ENCODE assay signal across 8 mouse cellular contexts in the genomic region with DNA sequence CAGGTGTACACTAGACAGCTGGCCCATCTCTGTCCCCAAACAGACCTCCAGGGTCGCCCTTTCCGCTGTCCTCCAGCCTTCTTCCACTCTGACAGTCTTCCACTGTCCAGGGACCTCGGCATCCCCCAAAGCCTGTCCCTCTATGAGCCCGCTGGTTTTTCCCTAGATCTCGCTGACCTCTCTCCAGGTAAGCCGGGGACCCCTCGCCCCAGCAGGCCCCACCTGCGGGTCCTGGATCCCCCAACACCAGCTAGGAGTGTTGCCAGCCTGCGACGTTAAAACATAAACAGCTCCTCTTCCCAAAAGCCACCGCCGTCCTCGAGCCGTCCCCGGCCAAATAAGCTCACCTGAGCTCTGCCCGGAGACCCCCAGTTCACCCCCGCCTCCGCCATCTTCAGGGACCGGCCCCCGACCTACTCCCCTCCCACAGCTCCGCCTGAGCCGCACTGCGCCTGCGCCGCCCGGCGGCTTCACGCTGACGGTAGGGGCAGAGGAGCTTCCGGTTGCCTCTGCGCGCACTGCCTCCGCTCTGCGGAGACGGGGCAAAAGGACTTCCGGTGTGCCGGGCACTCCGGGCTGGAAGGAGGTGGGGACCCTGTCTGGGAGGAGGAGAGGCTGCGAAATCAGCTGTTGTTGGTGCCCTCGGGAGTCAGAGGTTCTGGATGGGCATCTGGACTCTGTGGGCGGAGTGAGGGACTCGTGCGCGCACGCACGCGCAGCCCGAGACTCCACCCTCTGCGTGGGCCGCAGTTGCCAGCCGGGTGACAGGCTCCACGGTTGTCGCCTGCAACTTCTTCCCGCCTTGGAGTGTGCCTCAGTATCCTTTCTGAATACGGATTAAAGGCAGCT. TPM values are rescaled to one million over a fixed set of nuclear protein-coding genes. Genes with fewer than 3 reads are reported as not detected.
DNase-seq lines count a peak whose midpoint lies in the region; ATAC-seq lines count a peak whose summit lies in the region.

No protein-coding gene starts in this region.

- peak; percentile 96 for DNase-seq in NIH3T3 (ENCODE audit: low read depth)
- peak; percentile 96 to 98 for DNase-seq in cerebellum, postnatal 10 days
- DNase-seq in frontal cortex, postnatal 14 days (ENCODE audit: low spot score in 2 of 2), result peak; percentile 84 to 88
- DNase-seq in layer of hippocampus, postnatal 25 days (ENCODE audit: extremely low spot score in 1 of 2, low spot score in 1 of 2), result peak; percentile 87 to 96
- DNase-seq in lung, postnatal 25 days (ENCODE audit: low spot score), result peak; percentile 95
- DNase-seq in retina, embryonic 14.5 days (ENCODE audit: low spot score), result peak; percentile 93
- peak; percentile 97 for DNase-seq in thymus, postnatal 4 days

- no peaks in the 10 kb centered on the region for H3K36me3 ChIP-seq in hindbrain, embryonic 13.5 days

- peak overlapping the region; percentile 88 for H3K4me3 ChIP-seq in hindbrain, embryonic 13.5 days

- peaks cover 26% of the 10 kb centered on the region for H3K4me1 ChIP-seq in hindbrain, embryonic 13.5 days (replicated peaks)

- H3K27ac ChIP-seq in hindbrain, embryonic 13.5 days, result peak overlapping the region; percentile 94

- H3K9ac ChIP-seq in hindbrain, embryonic 13.5 days, result peak overlapping the region; percentile 92

- WGBS in hindbrain, embryonic 13.5 days, result under 1% methylated on average over 55 of the region's 55 CpGs

- H3K9me3 ChIP-seq in hindbrain, embryonic 13.5 days, result no peaks in the 10 kb centered on the region

- H3K4me2 ChIP-seq in hindbrain, embryonic 13.5 days, result peak overlapping the region; percentile 71

- no peaks in the 10 kb centered on the region for H3K27me3 ChIP-seq in hindbrain, embryonic 13.5 days

- peak; percentile 98 for ATAC-seq in hindbrain, embryonic 13.5 days (ENCODE audit: low FRiP score)

RNA-seq across cellular contexts. Expression of a gene that starts 4.8 kb away (rescaled TPM):
- 43.4 and 49.5 TPM in 2 replicates for polyA plus RNA-seq in hindbrain, embryonic 13.5 days (2015; fragmentation: Nextera tagmentation; extraction: Ambion mirVana)
- 10 to 100 TPM; 72.7 to 79.0 TPM for total RNA-seq in layer of hippocampus, postnatal 25 days (2021)

Comparison
In these comparisons a context has a peak if more than half of its experiments do, and no peak if none do; other contexts are left out.
1. Peak in every context shown above with its lines: DNase-seq, ATAC-seq, H3K4me3 ChIP-seq and H3K27ac ChIP-seq.